Mouse (Mus musculus): ENCODE results near the gene Apmap. TPM values are rescaled to one million over a fixed set of nuclear protein-coding genes. Genes with fewer than 3 reads are reported as not detected.

The Apmap gene
- polyA plus RNA-seq (2012; rRNA removed) (14.3 and 18.5 TPM in 2 replicates), polyA plus RNA-seq (2014; fragmentation: Nextera tagmentation; extraction: Ambion mirVana) (26.3 and 26.5 TPM in 2 replicates)

GRCm38 (mm10) chr2:150608087-150608799 is at the start of gene Apmap:
Apmap (minus strand) TSS chr2:150608567.
- Histone ChIP-seq H3K9ac (replicated peaks) (peak within 1 kb of the TSS; percentile 78), H3K36me3 (replicated peaks; ENCODE audit: control insufficient read depth, insufficient read depth, low read depth) (no peaks in the 10 kb centered on the region), H3K4me3 (ENCODE audit: insufficient read depth in 1 of 2, low read depth in 2 of 2, low read length in 2 of 2) (peak within 1 kb of the TSS; percentile 82 to 95), H3K4me1 (replicated peaks; ENCODE audit: control insufficient read depth in 2 of 2, insufficient read depth in 2 of 2, low read length in 1 of 2) (peaks cover 16 to 18% of the 10 kb centered on the region in 2 experiments), H3K4me2 (ENCODE audit: low read depth) (peak within 1 kb of the TSS; percentile 78), H3K27ac (peak within 1 kb of the TSS; percentile 74), H3K27me3 (ENCODE audit: control insufficient read depth, insufficient read depth, low read length) (no peaks in the 10 kb centered on the region), H3K9me3 (ENCODE audit: control insufficient read depth, low read length) (no peaks in the 10 kb centered on the region)
- peak; percentile 92 for ATAC-seq (ENCODE audit: insufficient read depth)
- DNase-seq (ENCODE audit: low read depth in 3 of 3, low spot score in 3 of 3): peak; percentile 93
- WGBS (ENCODE audit: insufficient replicate concordance): under 1% methylated on average over 42 of the region's 42 CpGs
- peak; percentile 31 for TF ChIP-seq CTCF (IDR thresholded peaks at IDR 0.05; ENCODE audit: low read depth)
- TF ChIP-seq EP300 (IDR thresholded peaks at IDR 0.05; ENCODE audit: low read depth): no peak

GRCm38 (mm10) chr2:150656975-150657768 is 48.8 kb upstream of the Apmap start:
- no peaks in the 10 kb centered on the region for H3K27me3 ChIP-seq (ENCODE audit: control insufficient read depth, insufficient read depth, low read length)
- ATAC-seq (ENCODE audit: insufficient read depth) (peak; percentile 59), DNase-seq (ENCODE audit: low read depth in 3 of 3, low spot score in 3 of 3) (no peak)
- no peak overlapping the region for H3K27ac ChIP-seq
- H3K4me2 ChIP-seq (ENCODE audit: low read depth): no peak overlapping the region
- H3K4me1 ChIP-seq (replicated peaks; ENCODE audit: control insufficient read depth in 2 of 2, insufficient read depth in 2 of 2, low read length in 1 of 2): peaks cover 6 to 25% of the 10 kb centered on the region in 2 experiments
- H3K9ac ChIP-seq (replicated peaks): no peak overlapping the region
- H3K9me3 ChIP-seq (ENCODE audit: control insufficient read depth, low read length): no peaks in the 10 kb centered on the region
- WGBS (ENCODE audit: insufficient replicate concordance): 66% methylated on average over 8 of the region's 8 CpGs
- no peak overlapping the region for H3K4me3 ChIP-seq (ENCODE audit: insufficient read depth in 1 of 2, low read depth in 2 of 2, low read length in 2 of 2)
- TF ChIP-seq CTCF (IDR thresholded peaks at IDR 0.05; ENCODE audit: low read depth): no peak
- no peak for TF ChIP-seq EP300 (IDR thresholded peaks at IDR 0.05; ENCODE audit: low read depth)
- H3K36me3 ChIP-seq (replicated peaks; ENCODE audit: control insufficient read depth, insufficient read depth, low read depth): peaks cover 32% of the 10 kb centered on the region

- Histone ChIP-seq H3K36me3 (replicated peaks; ENCODE audit: control insufficient read depth, insufficient read depth, low read depth) (peaks cover 32% of the 10 kb centered on the region), H3K27me3 (ENCODE audit: control insufficient read depth, insufficient read depth, low read length) (no peaks in the 10 kb centered on the region), H3K9ac (replicated peaks) (no peak overlapping the region), H3K9me3 (ENCODE audit: control insufficient read depth, low read length) (no peaks in the 10 kb centered on the region), H3K4me1 (replicated peaks; ENCODE audit: control insufficient read depth in 2 of 2, insufficient read depth in 2 of 2, low read length in 1 of 2) (peaks cover 6 to 25% of the 10 kb centered on the region in 2 experiments), H3K4me2 (ENCODE audit: low read depth) (no peak overlapping the region), H3K27ac (no peak overlapping the region), H3K4me3 (ENCODE audit: insufficient read depth in 1 of 2, low read depth in 2 of 2, low read length in 2 of 2) (no peak overlapping the region)
- TF ChIP-seq EP300 (IDR thresholded peaks at IDR 0.05; ENCODE audit: low read depth) (no peak), CTCF (IDR thresholded peaks at IDR 0.05; ENCODE audit: low read depth) (no peak)
- WGBS (ENCODE audit: insufficient replicate concordance): 78% methylated on average over 3 of the region's 3 CpGs
- ATAC-seq (ENCODE audit: insufficient read depth) (no peak), DNase-seq (ENCODE audit: low read depth in 3 of 3, low spot score in 3 of 3) (no peak)
These were observed 47.7 kb upstream of the Apmap start for GRCm38 (mm10) chr2:150656112-150656511.

- DNase-seq (ENCODE audit: low read depth in 3 of 3, low spot score in 3 of 3) (no peak), ATAC-seq (ENCODE audit: insufficient read depth) (no peak)
- Histone ChIP-seq H3K4me1 (replicated peaks; ENCODE audit: control insufficient read depth in 2 of 2, insufficient read depth in 2 of 2, low read length in 1 of 2) (peaks cover 6 to 21% of the 10 kb centered on the region in 2 experiments), H3K27me3 (ENCODE audit: control insufficient read depth, insufficient read depth, low read length) (no peaks in the 10 kb centered on the region), H3K4me2 (ENCODE audit: low read depth) (no peak overlapping the region), H3K9ac (replicated peaks) (no peak overlapping the region), H3K36me3 (replicated peaks; ENCODE audit: control insufficient read depth, insufficient read depth, low read depth) (peaks cover 30% of the 10 kb centered on the region), H3K9me3 (ENCODE audit: control insufficient read depth, low read length) (no peaks in the 10 kb centered on the region), H3K27ac (no peak overlapping the region), H3K4me3 (ENCODE audit: insufficient read depth in 1 of 2, low read depth in 2 of 2, low read length in 2 of 2) (no peak overlapping the region)
- 71% methylated on average over 6 of the region's 6 CpGs for WGBS (ENCODE audit: insufficient replicate concordance)
- no peak for TF ChIP-seq EP300 (IDR thresholded peaks at IDR 0.05; ENCODE audit: low read depth)
- TF ChIP-seq CTCF (IDR thresholded peaks at IDR 0.05; ENCODE audit: low read depth): no peak
These were observed 46.9 kb upstream of the Apmap start for GRCm38 (mm10) chr2:150655290-150655689.

- H3K9ac ChIP-seq (replicated peaks): no peak overlapping the region
- H3K36me3 ChIP-seq (replicated peaks; ENCODE audit: control insufficient read depth, insufficient read depth, low read depth): peaks cover 29% of the 10 kb centered on the region
- H3K4me2 ChIP-seq (ENCODE audit: low read depth): no peak overlapping the region
- no peak overlapping the region for H3K27ac ChIP-seq
- WGBS (ENCODE audit: insufficient replicate concordance): 84% methylated on average over 2 of the region's 2 CpGs
- H3K4me3 ChIP-seq (ENCODE audit: insufficient read depth in 1 of 2, low read depth in 2 of 2, low read length in 2 of 2): no peak overlapping the region
- TF ChIP-seq EP300 (IDR thresholded peaks at IDR 0.05; ENCODE audit: low read depth) (no peak), CTCF (IDR thresholded peaks at IDR 0.05; ENCODE audit: low read depth) (no peak)
- H3K4me1 ChIP-seq (replicated peaks; ENCODE audit: control insufficient read depth in 2 of 2, insufficient read depth in 2 of 2, low read length in 1 of 2): peaks cover 6 to 19% of the 10 kb centered on the region in 2 experiments
- H3K9me3 ChIP-seq (ENCODE audit: control insufficient read depth, low read length): no peaks in the 10 kb centered on the region
- no peaks in the 10 kb centered on the region for H3K27me3 ChIP-seq (ENCODE audit: control insufficient read depth, insufficient read depth, low read length)
- DNase-seq (ENCODE audit: low read depth in 3 of 3, low spot score in 3 of 3) (no peak), ATAC-seq (ENCODE audit: insufficient read depth) (no peak)
These were observed 46.4 kb upstream of the Apmap start for GRCm38 (mm10) chr2:150654814-150655213.

Measured in liver, embryonic 14.5 days (tissue).